Mouse (Mus musculus) liver, embryonic 14.5 days (tissue): ENCODE results near the gene Ptk7.

ENCODE experiments used
- CTCF ChIP-seq: IDR thresholded peaks from 2 replicates; pipeline ENCODE4 v1.5.1; 2016; ENCODE audit warnings: antibody characterized with exemption, low read depth, control low read depth
- EP300 ChIP-seq: IDR thresholded peaks from 2 replicates; pipeline ENCODE4 v1.6.1; 2016; ENCODE audit warnings: antibody characterized with exemption, low read depth

- TF ChIP-seq CTCF (no peak), EP300 (no peak)
These were observed 45.4 kb upstream of the Ptk7 start for GRCm38 (mm10) chr17:46674530-46675283.
